Mouse (Mus musculus): ENCODE results near the gene Kctd14. TPM values are rescaled to one million over a fixed set of nuclear protein-coding genes. Genes with fewer than 3 reads are reported as not detected.
"Not testable (repeated sequence)": the region's sequence is repeated elsewhere in the genome, so short reads cannot be mapped to it uniquely, and the experiment has no call there.

Gene Kctd14
- polyA plus RNA-seq (2012; rRNA removed) = 5.1 and 6.5 TPM in 2 replicates

DNA sequence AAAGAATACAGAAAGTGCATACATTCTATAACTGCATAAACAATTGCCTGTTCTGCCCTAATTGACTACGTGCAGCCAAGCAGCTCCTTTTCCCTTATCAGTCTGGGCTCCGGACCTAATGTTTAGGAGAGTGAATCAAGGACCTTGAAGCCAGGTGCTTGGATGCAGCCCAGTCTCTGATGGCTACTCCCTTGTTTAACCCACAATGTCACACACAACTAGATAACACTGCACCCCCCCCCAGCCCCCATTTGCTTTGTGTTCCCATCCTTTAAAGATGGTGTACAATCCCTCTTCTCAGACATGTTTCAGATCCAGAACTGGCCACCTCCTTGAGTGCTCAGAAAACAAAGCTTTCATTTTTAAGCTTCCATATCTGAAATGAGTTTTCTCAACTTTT, at the start of gene Kctd14:
Gene Kctd14 (plus strand): TSS at position 301 of the 400 bp plus-strand sequence.
- WGBS = 92% methylated on average over 2 of the region's 2 CpGs
- not testable (repeated sequence) for H3K27ac ChIP-seq (ENCODE audit: insufficient read depth, low read length); H3K36me3 ChIP-seq (ENCODE audit: control insufficient read depth, insufficient read depth, low read length); H3K4me3 ChIP-seq (ENCODE audit: extremely low read depth, insufficient read depth, insufficient read length); DNase-seq (ENCODE audit: low read depth in 1 of 2, low spot score in 2 of 2); H3K27me3 ChIP-seq (ENCODE audit: control insufficient read depth, insufficient read depth, low read length)
- H3K4me1 ChIP-seq (ENCODE audit: control insufficient read depth, insufficient read depth, insufficient read length) = peaks cover 12% of the 10 kb centered on the region; the same call in 1 of the 2 replicates

DNA sequence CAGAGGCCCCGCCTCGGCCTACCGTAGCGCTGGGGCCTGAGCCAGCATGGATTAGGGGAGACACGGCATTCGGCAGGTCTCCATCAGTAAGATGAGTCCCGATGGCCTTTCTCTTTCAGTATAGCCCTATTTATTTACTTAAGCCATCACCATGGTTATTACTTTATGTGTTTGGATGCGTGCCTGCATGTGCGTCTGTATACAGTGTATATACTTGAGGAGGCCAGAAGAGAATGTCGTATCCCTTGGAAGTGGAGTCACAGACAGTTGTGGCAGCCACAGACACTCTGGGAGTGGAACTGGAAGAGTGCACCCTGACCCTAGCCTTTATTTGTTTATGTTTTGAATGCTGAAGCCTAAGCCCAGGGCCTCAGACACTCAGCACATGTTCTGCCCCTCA, 44.0 kb upstream of the Kctd14 start:
- Histone ChIP-seq H3K4me3 (ENCODE audit: extremely low read depth, insufficient read depth, insufficient read length) (no peak overlapping the region), H3K4me1 (ENCODE audit: control insufficient read depth, insufficient read depth, insufficient read length) (peaks cover under 1% of the 10 kb centered on the region; the same call in 1 of the 2 replicates), H3K27me3 (ENCODE audit: control insufficient read depth, insufficient read depth, low read length) (no peaks in the 10 kb centered on the region), H3K27ac (ENCODE audit: insufficient read depth, low read length) (no peak overlapping the region), H3K36me3 (ENCODE audit: control insufficient read depth, insufficient read depth, low read length) (peaks cover 12% of the 10 kb centered on the region)
- DNase-seq (ENCODE audit: low read depth in 1 of 2, low spot score in 2 of 2) = no peak
- no peak for TF ChIP-seq POLR2A (IDR thresholded peaks at IDR 0.05; ENCODE audit: low read depth, low read length)
- TF ChIP-seq CTCF (IDR thresholded peaks at IDR 0.05; ENCODE audit: extremely low read depth, insufficient read depth, insufficient read length, insufficient replicate concordance) = no peak
- WGBS = 96% methylated on average over 10 of the region's 10 CpGs

- Histone ChIP-seq H3K27me3 (ENCODE audit: control insufficient read depth, insufficient read depth, low read length) (no peaks in the 10 kb centered on the region), H3K4me3 (ENCODE audit: extremely low read depth, insufficient read depth, insufficient read length) (no peak overlapping the region), H3K27ac (ENCODE audit: insufficient read depth, low read length) (no peak overlapping the region), H3K4me1 (ENCODE audit: control insufficient read depth, insufficient read depth, insufficient read length) (no peaks in the 10 kb centered on the region), H3K36me3 (ENCODE audit: control insufficient read depth, insufficient read depth, low read length) (peaks cover 12% of the 10 kb centered on the region)
- no peak for DNase-seq (ENCODE audit: low read depth in 1 of 2, low spot score in 2 of 2)
- TF ChIP-seq POLR2A (IDR thresholded peaks at IDR 0.05; ENCODE audit: low read depth, low read length) (no peak), CTCF (IDR thresholded peaks at IDR 0.05; ENCODE audit: extremely low read depth, insufficient read depth, insufficient read length, insufficient replicate concordance) (no peak)
- WGBS = 89% methylated on average over 2 of the region's 2 CpGs
These were observed 40.0 kb upstream of the Kctd14 start for GRCm38 (mm10) chr7:97411106-97411505.

GRCm38 (mm10) chr7:97411575-97411974, 39.5 kb upstream of the Kctd14 start:
- Histone ChIP-seq H3K4me3 (ENCODE audit: extremely low read depth, insufficient read depth, insufficient read length) (no peak overlapping the region), H3K27ac (ENCODE audit: insufficient read depth, low read length) (no peak overlapping the region), H3K27me3 (ENCODE audit: control insufficient read depth, insufficient read depth, low read length) (no peaks in the 10 kb centered on the region), H3K4me1 (ENCODE audit: control insufficient read depth, insufficient read depth, insufficient read length) (no peaks in the 10 kb centered on the region), H3K36me3 (ENCODE audit: control insufficient read depth, insufficient read depth, low read length) (peaks cover 12% of the 10 kb centered on the region)
- TF ChIP-seq POLR2A (IDR thresholded peaks at IDR 0.05; ENCODE audit: low read depth, low read length) (no peak), CTCF (IDR thresholded peaks at IDR 0.05; ENCODE audit: extremely low read depth, insufficient read depth, insufficient read length, insufficient replicate concordance) (no peak)
- no peak for DNase-seq (ENCODE audit: low read depth in 1 of 2, low spot score in 2 of 2)
- WGBS = 91% methylated on average over 3 of the region's 3 CpGs

DNA sequence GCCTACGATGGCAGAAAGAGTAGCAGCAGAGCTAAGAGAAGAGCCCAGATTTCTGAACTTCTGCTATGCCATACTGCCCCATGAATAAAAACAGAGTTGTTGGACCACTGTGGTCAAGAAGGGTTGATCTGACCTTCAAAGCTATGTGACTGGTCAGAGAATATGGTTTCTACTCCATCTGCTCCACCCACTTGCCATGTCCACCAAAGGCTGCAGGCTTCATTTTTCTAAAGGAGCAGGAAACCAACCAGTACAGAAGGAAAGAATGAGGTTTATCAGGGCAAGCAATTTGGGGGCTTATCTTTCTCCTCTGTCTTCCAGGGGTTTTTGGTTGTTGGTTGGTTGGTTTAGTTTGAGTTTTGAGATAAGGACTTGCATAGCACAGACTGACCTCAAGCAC, 37.1 kb upstream of the Kctd14 start:
- WGBS = 81% methylated on average over 1 of the region's 1 CpGs
- no peak for DNase-seq (ENCODE audit: low read depth in 1 of 2, low spot score in 2 of 2)
- TF ChIP-seq POLR2A (IDR thresholded peaks at IDR 0.05; ENCODE audit: low read depth, low read length) (no peak), CTCF (IDR thresholded peaks at IDR 0.05; ENCODE audit: extremely low read depth, insufficient read depth, insufficient read length, insufficient replicate concordance) (no peak)

DNA sequence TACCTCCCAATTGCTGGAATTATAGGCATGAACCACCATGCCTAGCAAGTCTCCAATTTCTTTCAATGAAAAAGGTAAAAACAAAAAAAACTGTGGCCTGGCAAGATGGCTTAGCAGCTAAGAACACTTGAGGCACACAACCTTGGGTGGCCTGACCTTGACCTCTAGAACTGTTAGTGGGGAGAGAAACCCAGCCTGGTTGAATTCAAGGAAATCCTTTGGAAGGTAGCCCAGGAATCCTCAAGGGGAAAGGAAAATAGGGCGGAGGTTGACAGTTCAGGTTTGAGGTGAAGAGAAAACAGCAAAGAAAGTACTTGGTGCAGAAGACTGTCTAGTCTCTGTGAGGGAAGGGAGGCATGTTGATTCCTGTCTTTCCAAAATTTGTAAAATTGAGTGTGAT, 36.7 kb upstream of the Kctd14 start:
- 94% methylated on average over 1 of the region's 1 CpGs for WGBS
- DNase-seq (ENCODE audit: low read depth in 1 of 2, low spot score in 2 of 2) = no peak

More for the DNA sequence above, 37.1 kb upstream of the Kctd14 start:
- Histone ChIP-seq H3K27me3 (ENCODE audit: control insufficient read depth, insufficient read depth, low read length) (no peaks in the 10 kb centered on the region), H3K27ac (ENCODE audit: insufficient read depth, low read length) (no peak overlapping the region), H3K4me1 (ENCODE audit: control insufficient read depth, insufficient read depth, insufficient read length) (no peaks in the 10 kb centered on the region), H3K4me3 (ENCODE audit: extremely low read depth, insufficient read depth, insufficient read length) (no peak overlapping the region), H3K36me3 (ENCODE audit: control insufficient read depth, insufficient read depth, low read length) (peaks cover 4% of the 10 kb centered on the region; the same call in 1 of the 2 replicates)

GRCm38 (mm10) chr7:97414915-97415687, 36.0 kb upstream of the Kctd14 start:
- Histone ChIP-seq H3K27ac (ENCODE audit: insufficient read depth, low read length) (no peak overlapping the region), H3K36me3 (ENCODE audit: control insufficient read depth, insufficient read depth, low read length) (no peaks in the 10 kb centered on the region; the same call in 1 of the 2 replicates), H3K4me1 (ENCODE audit: control insufficient read depth, insufficient read depth, insufficient read length) (no peaks in the 10 kb centered on the region), H3K27me3 (ENCODE audit: control insufficient read depth, insufficient read depth, low read length) (no peaks in the 10 kb centered on the region), H3K4me3 (ENCODE audit: extremely low read depth, insufficient read depth, insufficient read length) (no peak overlapping the region)
- WGBS = 78% methylated on average over 9 of the region's 9 CpGs
- no peak for TF ChIP-seq CTCF (IDR thresholded peaks at IDR 0.05; ENCODE audit: extremely low read depth, insufficient read depth, insufficient read length, insufficient replicate concordance)
- TF ChIP-seq POLR2A (IDR thresholded peaks at IDR 0.05; ENCODE audit: low read depth, low read length) = no peak
- DNase-seq (ENCODE audit: low read depth in 1 of 2, low spot score in 2 of 2) = no peak

More for the DNA sequence above, 36.7 kb upstream of the Kctd14 start:
- Histone ChIP-seq H3K27me3 (ENCODE audit: control insufficient read depth, insufficient read depth, low read length) (no peaks in the 10 kb centered on the region), H3K4me3 (ENCODE audit: extremely low read depth, insufficient read depth, insufficient read length) (no peak overlapping the region), H3K27ac (ENCODE audit: insufficient read depth, low read length) (no peak overlapping the region), H3K4me1 (ENCODE audit: control insufficient read depth, insufficient read depth, insufficient read length) (no peaks in the 10 kb centered on the region), H3K36me3 (ENCODE audit: control insufficient read depth, insufficient read depth, low read length) (peaks cover 1% of the 10 kb centered on the region; the same call in 1 of the 2 replicates)
- TF ChIP-seq CTCF (IDR thresholded peaks at IDR 0.05; ENCODE audit: extremely low read depth, insufficient read depth, insufficient read length, insufficient replicate concordance) (no peak), POLR2A (IDR thresholded peaks at IDR 0.05; ENCODE audit: low read depth, low read length) (no peak)
